ENCODE assay signal across 8 mouse cellular contexts in the genomic region with DNA sequence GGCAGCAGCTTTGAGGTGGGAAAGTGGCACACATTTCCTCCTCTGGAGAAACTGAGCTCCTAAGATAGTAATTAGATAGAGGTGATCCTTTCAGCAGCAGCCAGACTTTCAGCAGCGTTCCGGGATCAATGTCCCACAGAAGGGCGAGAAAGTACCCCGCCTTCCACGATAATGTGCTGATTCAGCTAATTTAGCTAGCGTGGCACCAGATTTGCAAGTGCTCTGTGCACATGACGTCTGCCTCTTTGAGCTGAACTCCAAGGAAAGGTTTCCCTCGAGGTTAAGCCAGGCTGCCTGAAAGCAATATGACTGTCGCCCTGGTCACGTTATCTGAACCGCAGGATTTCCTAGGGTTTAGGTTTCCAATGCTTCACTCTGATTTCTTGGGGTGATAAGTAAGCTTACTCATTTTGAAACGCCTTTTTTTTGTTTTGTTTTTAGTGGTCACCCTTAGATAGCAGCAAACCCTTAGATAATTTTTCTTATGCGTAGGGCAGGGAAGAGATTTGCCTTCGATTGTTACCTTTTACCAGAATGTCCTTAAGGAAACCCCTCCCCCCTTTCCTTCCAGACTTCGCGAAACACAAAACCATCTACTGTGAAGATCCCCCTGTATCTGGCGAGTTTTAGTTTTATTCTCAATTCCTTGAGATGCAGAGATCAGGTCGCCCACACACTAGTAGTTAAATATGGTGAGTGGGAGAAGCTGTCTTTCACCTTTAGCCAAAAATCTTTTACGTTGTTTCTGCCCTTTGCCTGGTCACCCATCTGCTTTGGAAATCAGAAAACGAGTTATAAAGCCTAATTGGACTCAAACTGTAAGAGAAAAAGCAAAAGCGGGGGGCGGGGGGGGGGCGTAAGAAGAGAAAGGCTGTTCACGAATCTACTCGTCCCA.
DNase-seq lines count a peak whose midpoint lies in the region; ATAC-seq and TF ChIP-seq lines count a peak whose summit lies in the region.

No protein-coding gene starts in this region.

- H3K9me3 ChIP-seq in forebrain, embryonic 13.5 days (replicated peaks), result no peaks in the 10 kb centered on the region
- no peaks in the 10 kb centered on the region for H3K9me3 ChIP-seq in stomach, embryonic 15.5 days

- peak overlapping the region; percentile 63 for H3K9ac ChIP-seq in forebrain, embryonic 13.5 days
- no peak overlapping the region for H3K9ac ChIP-seq in stomach, embryonic 15.5 days

- peak; percentile 55 for ATAC-seq in CD4-positive, CD25-positive, alpha-beta regulatory T cell, adult 4 months
- peak; percentile 26 for ATAC-seq in forebrain, embryonic 13.5 days
- peak; percentile 36; the same call in 1 of the 2 replicates for ATAC-seq in stomach, embryonic 15.5 days (ENCODE audit: insufficient read depth, low FRiP score, low read depth)

- H3K4me3 ChIP-seq in cerebellum, adult 2 months (replicated peaks; ENCODE audit: insufficient read depth, low read depth, low read length), result peak overlapping the region; percentile 51
- peak overlapping the region; percentile 41 for H3K4me3 ChIP-seq in forebrain, embryonic 13.5 days
- peak overlapping the region; percentile 21; the same call in 1 of the 2 replicates for H3K4me3 ChIP-seq in macrophage (ENCODE audit: inconsistent target)
- peak overlapping the region; percentile 44 for H3K4me3 ChIP-seq in stomach, embryonic 15.5 days (replicated peaks)

- H3K27ac ChIP-seq in cerebellum, adult 2 months (ENCODE audit: insufficient read depth, low read length), result no peak overlapping the region
- peak overlapping the region; percentile 84 for H3K27ac ChIP-seq in forebrain, embryonic 13.5 days
- H3K27ac ChIP-seq in macrophage, result no peak overlapping the region
- no peak overlapping the region for H3K27ac ChIP-seq in stomach, embryonic 15.5 days

- H3K79me2 ChIP-seq in macrophage (ENCODE audit: inconsistent target), result no peaks in the 10 kb centered on the region

- H3K4me1 ChIP-seq in cerebellum, adult 2 months (ENCODE audit: control insufficient read depth, insufficient read depth, low read length), result no peaks in the 10 kb centered on the region
- H3K4me1 ChIP-seq in forebrain, embryonic 13.5 days, result peaks cover 12% of the 10 kb centered on the region
- H3K4me1 ChIP-seq in stomach, embryonic 15.5 days, result peaks cover 14% of the 10 kb centered on the region

- H3K36me3 ChIP-seq in forebrain, embryonic 13.5 days (ENCODE audit: poor library complexity, severe bottlenecking), result no peaks in the 10 kb centered on the region
- H3K36me3 ChIP-seq in macrophage (ENCODE audit: inconsistent target), result no peaks in the 10 kb centered on the region
- no peaks in the 10 kb centered on the region for H3K36me3 ChIP-seq in stomach, embryonic 15.5 days

- WGBS in cerebellum, adult 2 months, result 1% methylated on average over 25 of the region's 25 CpGs
- 2% methylated on average over 25 of the region's 25 CpGs for WGBS in forebrain, embryonic 13.5 days
- whole genome bisulfite sequencing in macrophage (ENCODE audit: missing documents), result 3% methylated on average over 22 of the region's 25 CpGs
- WGBS in stomach, embryonic 15.5 days, result 4% methylated on average over 25 of the region's 25 CpGs

- peak overlapping the region; percentile 72 for H3K4me2 ChIP-seq in forebrain, embryonic 13.5 days
- H3K4me2 ChIP-seq in stomach, embryonic 15.5 days, result peak overlapping the region; percentile 81

- peak; percentile 13 to 22 for DNase-seq in cerebellum, adult 2 months
- DNase-seq in cerebellum, postnatal 36 days, result no peak
- peak; percentile 7 for DNase-seq in kidney, adult 8-10 months
- no peak for DNase-seq in right cerebral cortex, postnatal 36 days (ENCODE audit: low spot score in 2 of 2)

- H3K27me3 ChIP-seq in cerebellum, adult 2 months (ENCODE audit: control insufficient read depth, insufficient read depth, low read length), result no peaks in the 10 kb centered on the region; the same call in 1 of the 2 replicates
- peaks cover 4% of the 10 kb centered on the region; the same call in 1 of the 2 replicates for H3K27me3 ChIP-seq in forebrain, embryonic 13.5 days
- no peaks in the 10 kb centered on the region for H3K27me3 ChIP-seq in stomach, embryonic 15.5 days (replicated peaks)

- TF ChIP-seq POLR2A in cerebellum, adult 2 months (IDR thresholded peaks at IDR 0.05; ENCODE audit: borderline replicate concordance, insufficient read depth, low read length), result no peak

- no peak for TF ChIP-seq CTCF in cerebellum, adult 2 months (IDR thresholded peaks at IDR 0.05; ENCODE audit: borderline replicate concordance, insufficient read depth, low read depth, low read length)

Comparison
In these comparisons a context has a peak if more than half of its experiments do, and no peak if none do; other contexts are left out.
1. DNase-seq: peak in cerebellum, adult 2 months (2 of 2) and kidney, adult 8-10 months (2 of 2); none in cerebellum, postnatal 36 days (0 of 2) and right cerebral cortex, postnatal 36 days (0 of 2).
2. Peak in every context shown above with its lines, with median percentiles within 50 percentile points of each other: H3K4me3 ChIP-seq and ATAC-seq.